Mouse (Mus musculus) heart, adult 2 months (tissue): ENCODE data around the gene Cst13. TPM values are rescaled to one million over a fixed set of nuclear protein-coding genes. Genes with fewer than 3 reads are reported as not detected.

Experiments used
- DNase-seq, 2 experiments: peaks; one replicate each; pipeline ENCODE4 v3.0.0; 2021
- H3K27ac ChIP-seq: fragments of 200-600 bp; 2 replicates; pipeline ENCODE4 v1.8.1; 2022
- H3K27me3 ChIP-seq: fragments of 200-500 bp; 2 replicates; pipeline ENCODE4 v1.6.1; 2012; ENCODE audit warnings: mild to moderate bottlenecking, low read length, inconsistent platforms, mixed read lengths; ENCODE audit not compliant: control insufficient read depth, insufficient read depth
- H3K36me3 ChIP-seq: fragments of 200-500 bp; 2 replicates; pipeline ENCODE4 v1.6.1; 2012; ENCODE audit warnings: low read length, inconsistent platforms; ENCODE audit not compliant: control insufficient read depth, insufficient read depth
- H3K4me1 ChIP-seq: fragments of 200-500 bp; 2 replicates; pipeline ENCODE4 v1.6.1; 2011; ENCODE audit warnings: low read length; ENCODE audit not compliant: control insufficient read depth, insufficient read depth
- H3K4me3 ChIP-seq: fragments of 200-600 bp; 2 replicates; pipeline ENCODE4 v1.8.1; 2022
- H3K79me2 ChIP-seq: fragments of 200-500 bp; replicated peaks from 2 replicates; pipeline ENCODE4 v1.6.1; 2012; ENCODE audit warnings: mild to moderate bottlenecking, inconsistent platforms, low read length, moderate library complexity, mixed read lengths; ENCODE audit not compliant: control insufficient read depth, insufficient read depth
- H3K9ac ChIP-seq: fragments of 200-500 bp; 2 replicates; pipeline ENCODE4 v1.6.1; 2012; ENCODE audit warnings: low read depth, mild to moderate bottlenecking, control low read depth, inconsistent platforms, low read length, mixed read lengths
- CTCF ChIP-seq: fragments of 200-600 bp; IDR thresholded peaks from 2 replicates; pipeline ENCODE4 v1.8.1; 2022; ENCODE audit warnings: antibody characterized with exemption, mild to moderate bottlenecking, moderate library complexity
- EP300 ChIP-seq: fragments of 200-500 bp; IDR thresholded peaks from 2 replicates; pipeline ENCODE4 v1.6.1; 2011; ENCODE audit warnings: low read depth, low read length, control low read depth; ENCODE audit not compliant: insufficient read depth
- POLR2A ChIP-seq: fragments of 200-500 bp; IDR thresholded peaks from 2 replicates; pipeline ENCODE4 v1.6.1; 2011; ENCODE audit warnings: mild to moderate bottlenecking, low read depth, low read length, control low read depth; ENCODE audit not compliant: insufficient read depth
- WGBS: fragments of 180-500 bp; shearing (Covaris S2); methylation state at CpG from one replicate; pipeline ENCODE4 v1.1.7; 2018; 5-methylcytosine and 5-hydroxymethylcytosine counted together
- intact Hi-C: fragments of 180-260 bp; cut with DNase I; formaldehyde crosslinking; loops from one replicate; pipeline ENCODE4 v1.15.1; 2025
- polyA plus RNA-seq: library from polyadenylated mRNA; depleted of rRNA; stranded (reverse); fragments of >200 nt; gene quantifications from 2 replicates; pipeline ENCODE4 v1.2.3, GENCODE M21; 2012; rRNA removed
- total RNA-seq, 2 experiments: library from RNA; stranded (reverse); gene quantifications; 2 replicates each; pipeline ENCODE4 v1.2.3; 2021

The Cst13 gene
- total and polyA plus RNA-seq, 3 experiments = not detected

DNA sequence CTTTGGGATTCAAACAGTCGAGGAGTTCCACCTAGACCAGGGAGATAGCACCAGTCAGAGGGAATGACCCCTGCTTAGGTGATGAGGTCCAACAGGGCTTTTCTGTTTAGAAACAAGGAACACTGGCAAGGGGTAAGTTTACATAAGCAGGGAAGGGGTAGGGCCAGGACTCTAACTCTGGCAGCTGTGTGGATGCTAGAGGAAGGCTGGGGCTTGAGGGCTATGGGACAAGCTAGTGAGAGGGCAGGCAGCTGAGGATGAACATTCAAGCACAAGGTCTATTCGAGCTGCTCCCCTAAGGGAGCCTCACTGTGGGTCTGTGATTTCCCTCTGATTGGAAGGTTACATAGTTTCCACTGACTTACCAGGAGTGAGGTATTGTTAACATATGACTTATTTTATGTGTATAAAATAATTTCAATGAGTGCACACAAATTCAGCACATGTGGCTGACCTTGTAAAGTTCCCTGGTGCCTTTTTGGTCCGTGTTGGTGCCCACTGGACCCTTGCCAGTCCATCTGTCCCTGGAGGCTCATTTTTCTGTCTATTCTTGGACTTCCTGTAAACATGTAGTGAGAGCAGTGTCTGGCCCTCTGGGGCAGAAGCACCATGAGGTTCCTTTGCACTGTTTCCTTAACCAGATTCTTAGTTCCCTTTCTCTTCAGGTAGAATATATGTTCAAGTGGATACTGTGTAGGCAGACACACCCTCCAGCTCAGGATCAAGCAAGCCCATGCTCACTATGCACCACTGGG, 57.3 kb downstream of the Cst13 start:
- 0 out of 2 replicates have a peak, but pooled peaks have one; percentile 21 for TF ChIP-seq EP300
- TF ChIP-seq CTCF = no peak
- no peak for TF ChIP-seq POLR2A
- Histone ChIP-seq H3K79me2 (peaks cover 8% of the 10 kb centered on the region), H3K27ac (peak overlapping the region; percentile 94), H3K4me3 (no peak overlapping the region), H3K27me3 (no peaks in the 10 kb centered on the region), H3K4me1 (peaks cover 32% of the 10 kb centered on the region), H3K36me3 (peaks cover 47% of the 10 kb centered on the region), H3K9ac (no peak overlapping the region; the same call in 1 of the 2 replicates)
- peak; percentile 67 to 79 for DNase-seq
- WGBS = 12% methylated on average over 3 of the region's 3 CpGs
- intact Hi-C loops = loop anchor here (5.0 to 10.0 kb wide), 2 partner anchors 195 to 472 kb away; partner anchors contain the start of genes Gzf1 and Thbd

DNA sequence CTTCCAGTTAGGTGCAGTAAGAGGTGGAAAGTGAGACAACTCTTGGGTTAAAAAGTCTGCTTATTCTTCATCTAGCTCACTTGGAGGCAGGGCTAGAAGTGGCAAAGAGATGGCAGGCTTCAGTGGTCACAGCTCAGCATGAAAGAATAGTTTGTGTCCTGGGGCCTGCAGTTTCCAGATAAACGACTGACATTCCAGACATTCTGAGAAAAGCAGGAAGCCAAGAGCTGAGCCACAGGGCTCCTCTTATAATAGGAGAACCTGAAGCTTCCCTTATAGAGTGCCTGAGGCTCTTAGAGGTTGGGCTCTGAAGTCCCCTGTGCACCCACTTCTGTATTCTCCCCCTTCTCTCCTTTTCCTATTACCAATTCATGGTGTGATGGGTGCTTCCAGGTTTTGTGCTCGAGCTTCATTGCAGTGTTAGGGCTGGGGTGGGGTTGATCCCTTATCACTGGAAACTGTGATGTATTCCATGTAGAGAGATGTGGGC, 58.8 kb downstream of the Cst13 start:
- Histone ChIP-seq H3K27me3 (no peaks in the 10 kb centered on the region), H3K9ac (peak overlapping the region; percentile 27; the same call in 1 of the 2 replicates), H3K27ac (peak overlapping the region; percentile 94), H3K36me3 (peaks cover 35% of the 10 kb centered on the region), H3K4me1 (peaks cover 29% of the 10 kb centered on the region), H3K79me2 (peaks cover 6% of the 10 kb centered on the region), H3K4me3 (no peak overlapping the region)
- TF ChIP-seq POLR2A (no peak), EP300 (no peak), CTCF (no peak)
- DNase-seq = peak in 1 of 2 experiments; percentile 36
- intact Hi-C loops = loop anchor here (5.0 to 10.0 kb wide), 2 partner anchors 196 to 474 kb away; partner anchors contain the start of genes Gzf1 and Thbd
- 2% methylated on average over 2 of the region's 2 CpGs for WGBS

DNA sequence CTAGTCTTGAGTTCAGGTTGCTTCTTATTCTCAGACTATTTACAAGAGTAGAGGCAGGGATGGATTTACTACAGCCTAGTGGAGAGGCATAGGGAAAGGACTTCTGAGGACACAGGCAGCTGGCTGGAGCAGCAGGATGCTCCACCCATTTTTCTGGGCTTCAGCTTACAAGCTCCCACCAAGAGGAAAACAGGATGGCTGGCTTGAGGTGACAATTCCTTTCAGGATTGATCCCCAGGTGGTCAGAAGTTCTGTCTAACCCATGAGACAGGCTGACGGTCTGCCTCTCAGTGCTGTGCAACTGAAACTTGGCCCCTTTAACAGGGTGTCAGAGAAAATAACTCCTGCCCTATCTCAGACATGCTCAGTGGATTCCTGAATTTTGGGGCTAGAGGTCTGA, 59.3 kb downstream of the Cst13 start:
- intact Hi-C loops = loop anchor here (5.0 to 10.0 kb wide), 2 partner anchors 197 to 474 kb away; partner anchors contain the start of genes Gzf1 and Thbd
- peak overlapping the region; percentile 94 for H3K27ac ChIP-seq
- peaks cover 4% of the 10 kb centered on the region for H3K79me2 ChIP-seq
- WGBS = 11% methylated on average over 1 of the region's 1 CpGs
- peak; percentile 64 to 76 for DNase-seq
- H3K27me3 ChIP-seq = no peaks in the 10 kb centered on the region
- H3K9ac ChIP-seq = peak overlapping the region; percentile 18
- peaks cover 35% of the 10 kb centered on the region for H3K36me3 ChIP-seq
- TF ChIP-seq EP300 (peak; percentile 94), POLR2A (peak; percentile 60), CTCF (peak; percentile 30)
- peaks cover 29% of the 10 kb centered on the region for H3K4me1 ChIP-seq
- H3K4me3 ChIP-seq = peak overlapping the region; percentile 6; the same call in 1 of the 2 replicates

Other genes starting within 250 kb of the Cst13 start
- gene Nxt1, start 147.5 kb upstream of the Cst13 start, total RNA-seq = 1 to 10 TPM; 6.4 to 8.7 TPM
- gene Nxt1, start 147.5 kb upstream of the Cst13 start, polyA plus RNA-seq = 9.0 and 13.1 TPM in 2 replicates
- gene Gzf1, start 139.1 kb upstream of the Cst13 start, total RNA-seq = 10 to 100 TPM; 22.0 to 24.0 TPM
- gene Gzf1, start 139.1 kb upstream of the Cst13 start, polyA plus RNA-seq = 8.0 and 12.5 TPM in 2 replicates
- 1 to 10 TPM; 1.1 to 1.3 TPM for gene Napb, start 87.6 kb upstream of the Cst13 start, total RNA-seq
- 0.88 and 1.8 TPM in 2 replicates for gene Napb, start 87.6 kb upstream of the Cst13 start, polyA plus RNA-seq
- not detected for gene Cstl1, start 69.7 kb upstream of the Cst13 start, total RNA-seq
- not detected in 2 replicates for gene Cstl1, start 69.7 kb upstream of the Cst13 start, polyA plus RNA-seq
- gene Cst11, start 48.6 kb upstream of the Cst13 start, total RNA-seq = not detected
- gene Cst11, start 48.6 kb upstream of the Cst13 start, polyA plus RNA-seq = not detected in 2 replicates
- not detected for gene 8030411F24Rik, start 38.1 kb upstream of the Cst13 start, total RNA-seq
- not detected in 2 replicates for gene 8030411F24Rik, start 38.1 kb upstream of the Cst13 start, polyA plus RNA-seq
- under 1 TPM in 1 of 2 experiments, not detected in 1; 0.50 TPM for gene Cst12, start 30.7 kb upstream of the Cst13 start, total RNA-seq
- gene Cst12, start 30.7 kb upstream of the Cst13 start, polyA plus RNA-seq = 0.67 TPM in 1 of 2 replicates, not detected in the other
- not detected for gene Cst8, start 21.3 kb upstream of the Cst13 start, total RNA-seq
- gene Cst8, start 21.3 kb upstream of the Cst13 start, polyA plus RNA-seq = not detected in 2 replicates
- gene Cst9, start 15.1 kb downstream of the Cst13 start, total RNA-seq = not detected
- gene Cst9, start 15.1 kb downstream of the Cst13 start, polyA plus RNA-seq = 0.82 and 2.2 TPM in 2 replicates
- 1 to 10 TPM in 1 of 2 experiments, under 1 TPM in 1; 0.73 to 1.5 TPM for gene 9230104L09Rik, start 45.0 kb downstream of the Cst13 start, total RNA-seq
- gene 9230104L09Rik, start 45.0 kb downstream of the Cst13 start, polyA plus RNA-seq = 0.70 and 0.80 TPM in 2 replicates
- 1,000 to 10,000 TPM in 1 of 2 experiments, 100 to 1,000 TPM in 1; 956 to 1,050 TPM for gene Cst3, start 55.6 kb downstream of the Cst13 start, total RNA-seq
- 1,635 and 1,968 TPM in 2 replicates for gene Cst3, start 55.6 kb downstream of the Cst13 start, polyA plus RNA-seq
- gene Gm1330, start 183.2 kb downstream of the Cst13 start, total RNA-seq = not detected
- not detected in 2 replicates for gene Gm1330, start 183.2 kb downstream of the Cst13 start, polyA plus RNA-seq
- not detected for gene Gm10750, start 197.2 kb downstream of the Cst13 start, total RNA-seq
- gene Gm10750, start 197.2 kb downstream of the Cst13 start, polyA plus RNA-seq = not detected in 2 replicates